Mouse (Mus musculus): ENCODE results near the gene Lpar1. TPM values are rescaled to one million over a fixed set of nuclear protein-coding genes. Genes with fewer than 3 reads are reported as not detected.

Lpar1 gene
- total RNA-seq, 2 experiments from 2014 or later: 3.5 TPM; not detected in 1

DNA sequence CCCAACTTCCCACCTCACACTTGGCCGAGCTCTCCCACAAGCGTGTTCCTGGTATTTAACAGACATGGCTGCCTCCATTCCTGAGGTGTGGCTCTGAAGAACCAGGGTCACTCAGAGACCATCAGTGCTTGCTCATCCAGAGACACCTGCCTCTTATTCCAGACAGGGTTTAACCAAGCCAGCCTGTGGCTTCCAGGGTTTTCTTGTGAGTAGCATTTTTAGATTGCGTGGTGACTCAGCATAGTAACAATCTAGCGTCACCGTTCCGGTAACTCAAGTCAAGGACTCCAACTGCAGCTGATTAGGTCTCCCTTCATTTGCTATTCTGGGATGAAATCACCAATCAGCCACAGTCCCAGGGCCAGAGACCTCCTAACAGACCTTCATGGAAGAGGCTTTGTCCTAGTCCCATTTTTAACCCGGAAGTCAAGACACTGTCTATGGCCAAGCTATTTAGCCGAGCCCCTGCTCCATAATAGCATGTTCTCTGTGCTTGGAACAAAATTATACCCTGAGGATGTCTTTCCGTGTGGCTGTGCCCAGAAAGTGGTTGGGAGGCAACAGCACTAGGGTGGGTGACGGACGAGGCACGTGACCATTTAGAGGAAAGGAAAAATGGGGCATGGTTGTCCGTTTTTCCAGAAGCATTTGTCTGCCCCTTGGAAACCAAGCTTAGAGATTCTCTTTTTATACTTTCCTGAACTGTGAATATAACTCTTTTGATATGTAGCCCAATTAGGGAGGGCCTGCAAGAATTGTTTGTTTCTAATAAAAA, 89.1 kb downstream of the Lpar1 start:
- no peak for ATAC-seq (replicated peaks; ENCODE audit: poor library complexity, severe bottlenecking)

- ATAC-seq (replicated peaks; ENCODE audit: poor library complexity, severe bottlenecking): peak; percentile 94
These were observed 90.7 kb downstream of the Lpar1 start for GRCm38 (mm10) chr4:58462990-58463389.

DNA sequence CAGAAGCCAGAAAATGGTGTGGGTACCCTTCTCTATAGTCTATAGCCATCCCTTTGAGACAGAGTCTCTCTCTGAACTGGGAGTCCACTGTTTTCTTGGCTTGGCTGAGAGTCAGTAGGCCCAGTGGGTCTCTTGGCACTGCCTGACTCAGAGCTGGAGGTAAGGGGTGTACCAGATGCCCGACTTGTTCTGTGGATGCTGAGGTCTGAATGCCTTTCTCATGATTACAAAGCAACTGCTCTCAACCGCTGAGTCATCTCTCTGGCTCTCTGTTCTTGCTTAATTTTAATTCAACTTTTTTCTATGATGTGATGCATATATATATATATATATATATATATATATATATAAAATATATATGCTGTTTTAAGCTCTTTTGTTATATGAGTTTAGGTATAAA, 91.1 kb downstream of the Lpar1 start:
- 0 out of 2 replicates have a peak, but pooled peaks have one; percentile 33 for ATAC-seq (replicated peaks; ENCODE audit: poor library complexity, severe bottlenecking)

- no peak for ATAC-seq (replicated peaks; ENCODE audit: poor library complexity, severe bottlenecking)
These were observed 100.4 kb downstream of the Lpar1 start for GRCm38 (mm10) chr4:58453334-58453733.

GRCm38 (mm10) chr4:58448825-58449224, 104.9 kb downstream of the Lpar1 start:
- no peak for ATAC-seq (replicated peaks; ENCODE audit: poor library complexity, severe bottlenecking)

DNA sequence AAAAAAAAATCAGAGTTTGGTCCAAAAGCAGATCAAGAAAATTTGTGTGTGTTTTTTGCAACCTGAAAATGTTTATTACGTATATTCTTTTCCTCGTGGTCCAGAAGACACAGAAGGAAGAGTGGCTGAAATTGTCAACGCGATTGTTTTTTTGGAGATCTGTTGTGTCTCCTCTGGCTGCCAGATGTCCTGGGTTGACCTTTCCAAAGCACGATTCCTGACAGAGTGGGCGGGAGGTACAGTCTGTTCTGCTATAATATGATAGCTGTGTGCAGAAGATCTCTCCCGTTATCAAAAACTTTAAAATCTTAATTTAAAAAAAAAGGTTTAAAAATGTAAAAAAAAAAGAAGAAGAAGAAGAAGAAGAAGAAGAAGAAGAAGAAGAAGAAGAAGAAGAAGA, 105.9 kb downstream of the Lpar1 start:
- no peak for ATAC-seq (replicated peaks; ENCODE audit: poor library complexity, severe bottlenecking)

GRCm38 (mm10) chr4:58445846-58446245, 107.9 kb downstream of the Lpar1 start:
- ATAC-seq (replicated peaks; ENCODE audit: poor library complexity, severe bottlenecking): no peak

GRCm38 (mm10) chr4:58442338-58442737, 111.4 kb downstream of the Lpar1 start:
- no peak for ATAC-seq (replicated peaks; ENCODE audit: poor library complexity, severe bottlenecking)

DNA sequence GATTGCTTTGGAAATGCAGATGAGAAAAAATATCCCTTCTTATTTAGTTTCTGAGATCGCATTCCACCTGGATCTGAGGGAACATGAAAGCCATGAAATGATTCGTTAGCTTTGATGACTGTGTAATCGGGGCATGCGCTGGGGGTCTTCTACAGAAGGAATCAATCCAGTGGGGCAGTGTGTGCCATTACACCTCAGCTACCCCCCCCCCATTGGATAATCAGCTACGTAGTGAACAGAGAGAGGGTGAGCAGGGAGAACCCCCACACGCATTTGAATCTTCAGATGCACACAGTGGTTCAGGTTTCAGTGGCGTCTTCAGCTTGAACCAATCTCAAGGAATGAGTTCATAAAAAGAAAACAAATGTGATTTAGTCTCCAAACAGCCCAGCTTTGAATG, 115.0 kb downstream of the Lpar1 start:
- no peak for ATAC-seq (replicated peaks; ENCODE audit: poor library complexity, severe bottlenecking)

DNA sequence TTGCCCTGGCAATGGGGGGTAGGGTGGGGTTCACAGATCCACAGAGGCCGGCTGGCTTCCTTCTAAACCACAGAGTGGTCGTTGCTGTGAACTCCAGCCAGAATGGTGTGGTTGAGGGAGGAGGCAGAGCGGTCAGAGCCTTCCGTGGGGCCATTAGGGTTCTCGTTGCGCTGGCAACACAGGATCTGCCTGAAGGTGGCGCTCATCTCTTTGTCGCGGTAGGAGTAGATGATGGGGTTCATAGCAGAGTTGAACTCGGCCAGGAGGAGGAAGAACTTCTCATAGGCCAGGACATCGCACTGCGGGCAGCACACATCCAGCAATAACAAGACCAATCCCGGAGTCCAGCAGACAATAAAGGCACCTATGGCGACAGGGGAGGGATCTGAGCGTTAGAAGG, 116.4 kb downstream of the Lpar1 start:
- ATAC-seq (replicated peaks; ENCODE audit: poor library complexity, severe bottlenecking): peak; percentile 30; the same call in 1 of the 2 replicates

DNA sequence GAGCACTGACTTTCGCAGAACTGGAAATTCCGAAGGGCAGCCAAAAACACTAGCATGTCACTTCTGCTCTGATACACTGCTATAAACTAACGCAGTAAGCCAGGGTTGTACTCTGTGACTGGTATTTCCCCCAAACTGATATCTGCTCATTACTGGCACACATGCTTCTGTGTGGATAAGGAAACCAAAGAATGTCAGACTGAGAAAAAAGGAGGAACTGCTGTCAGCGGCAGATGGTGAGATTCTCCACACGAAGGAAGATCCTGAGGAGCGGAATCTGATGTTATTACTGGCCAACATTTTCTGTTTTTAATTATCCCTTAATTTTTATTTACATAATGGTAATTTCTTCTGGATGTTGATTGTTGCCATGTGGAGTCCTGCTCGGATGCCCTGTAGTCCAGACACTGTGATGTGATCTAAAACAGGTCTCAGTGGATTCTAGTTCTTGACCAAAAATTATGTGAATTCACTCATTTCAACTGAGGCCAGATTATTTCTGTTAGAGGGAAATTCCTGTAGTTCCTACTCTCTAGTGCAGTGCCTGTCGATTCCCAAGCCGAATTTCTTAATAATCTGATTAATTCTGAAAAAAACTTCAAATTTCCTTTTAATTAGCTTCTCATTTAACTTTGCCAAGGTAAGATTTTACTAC, 130.3 kb downstream of the Lpar1 start:
- peak; percentile 77 for ATAC-seq (replicated peaks; ENCODE audit: poor library complexity, severe bottlenecking)

DNA sequence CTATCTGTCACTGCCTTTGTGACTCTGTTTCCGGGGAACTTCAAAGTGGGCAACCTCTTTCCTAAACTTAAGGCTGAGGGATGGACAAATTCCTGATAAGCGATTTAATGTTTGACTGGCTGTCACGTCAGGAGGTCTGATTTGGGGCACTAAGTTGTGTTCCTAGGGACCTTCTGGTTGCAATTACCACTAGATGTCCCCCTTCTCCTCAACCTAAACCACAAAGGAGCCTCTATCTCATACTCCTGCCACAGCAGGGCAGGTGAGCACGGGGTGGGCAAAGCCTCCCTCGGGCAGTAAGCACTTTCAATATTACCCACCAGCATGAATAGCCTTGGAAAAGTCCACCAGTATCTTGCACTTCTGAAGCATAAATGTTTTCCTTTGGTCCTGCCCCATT, 134.5 kb downstream of the Lpar1 start:
- ATAC-seq (replicated peaks; ENCODE audit: poor library complexity, severe bottlenecking): no peak

DNA sequence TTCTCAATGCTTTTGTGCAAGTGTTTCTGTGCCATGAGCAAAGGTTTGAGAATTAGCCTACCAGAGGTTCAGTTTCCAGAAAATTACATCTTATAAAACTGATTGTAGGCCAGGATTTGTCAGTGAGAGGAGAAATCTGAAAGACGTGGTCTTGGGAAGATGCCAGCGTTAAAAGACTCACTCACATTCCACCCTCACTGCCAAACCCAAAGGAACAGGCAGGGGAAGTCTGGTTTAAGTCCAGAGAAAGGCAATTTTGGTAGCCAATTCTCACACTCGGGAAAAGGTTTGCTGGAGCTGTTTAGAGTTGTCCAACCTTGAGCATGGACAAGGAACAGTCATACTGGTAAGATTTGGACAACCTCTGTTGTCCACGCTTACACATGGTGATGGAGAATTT, 136.4 kb downstream of the Lpar1 start:
- no peak for ATAC-seq (replicated peaks; ENCODE audit: poor library complexity, severe bottlenecking)

- ATAC-seq (replicated peaks; ENCODE audit: poor library complexity, severe bottlenecking): no peak
These were observed 138.2 kb downstream of the Lpar1 start for GRCm38 (mm10) chr4:58415537-58415936.

DNA sequence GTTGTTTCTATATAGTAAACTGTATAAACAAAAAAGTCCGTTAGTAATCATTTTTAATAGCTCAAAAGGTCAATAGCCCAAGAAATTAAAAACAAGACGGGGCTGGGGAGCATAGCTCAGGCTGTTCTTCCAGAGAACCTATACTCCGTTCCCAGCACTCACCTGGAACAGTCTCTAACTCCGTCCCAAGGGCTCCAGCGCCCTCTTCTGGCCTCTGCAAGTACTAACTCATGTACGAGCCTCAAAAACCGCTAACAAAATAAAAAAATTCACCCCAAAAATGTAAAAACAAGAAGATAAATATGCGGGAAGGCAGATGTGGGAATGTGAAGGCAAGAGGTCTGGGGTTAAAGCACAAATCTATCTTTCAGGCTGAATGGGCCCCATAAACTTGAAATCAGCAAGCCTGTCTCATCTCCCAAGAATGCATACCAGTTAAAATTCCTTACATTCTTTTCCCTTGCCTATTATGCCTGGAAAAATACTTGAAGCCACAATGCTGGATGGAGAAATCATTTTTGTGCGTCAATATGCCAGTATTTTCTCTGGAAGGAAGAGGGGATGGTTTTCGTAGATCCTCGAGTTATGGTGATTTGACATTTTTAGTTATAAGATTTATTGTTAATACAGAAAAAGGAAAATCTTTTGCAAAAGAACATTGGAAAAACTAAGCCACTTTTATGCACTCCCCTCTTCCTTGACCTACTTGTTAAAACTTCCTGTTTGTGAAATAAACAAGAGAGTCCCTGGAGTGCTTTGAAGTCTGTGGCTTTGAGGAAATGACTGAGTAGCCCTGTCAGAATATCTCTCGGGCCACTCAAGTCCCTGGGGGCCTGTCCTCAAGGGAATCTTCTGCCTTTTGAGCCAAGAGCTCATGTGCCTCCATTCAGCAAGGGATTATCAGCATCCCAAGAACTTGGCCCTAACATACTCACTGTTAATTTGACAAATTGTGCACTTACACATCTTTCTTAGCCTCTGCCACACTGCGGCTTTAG, 140.2 kb downstream of the Lpar1 start:
- no peak for ATAC-seq (replicated peaks; ENCODE audit: poor library complexity, severe bottlenecking)

- ATAC-seq (replicated peaks; ENCODE audit: poor library complexity, severe bottlenecking): peak; percentile 44; the same call in 1 of the 2 replicates
These were observed 151.7 kb downstream of the Lpar1 start for GRCm38 (mm10) chr4:58401973-58402501.

- ATAC-seq (replicated peaks; ENCODE audit: poor library complexity, severe bottlenecking): no peak
These were observed 152.8 kb downstream of the Lpar1 start for GRCm38 (mm10) chr4:58400861-58401341.

Measured in granulocyte monocyte progenitor cell, adult 5-6 weeks (primary cell).